Mouse (Mus musculus): Measurements from ENCODE around the gene P2rx5.

- TF ChIP-seq CTCF (IDR thresholded peaks at IDR 0.05; ENCODE audit: borderline replicate concordance, insufficient read depth, low read length) (no peak), POLR2A (IDR thresholded peaks at IDR 0.05; ENCODE audit: low read depth, low read length) (no peak)
These were observed 13.9 kb upstream of the P2rx5 start for GRCm38 (mm10) chr11:73146026-73146974.

All from embryonic fibroblast, embryonic 13.5 days (primary cell).